Mouse (Mus musculus): ENCODE data around the gene Tmem50b.
"Not testable (repeated sequence)": the region's sequence is repeated elsewhere in the genome, so short reads cannot be mapped to it uniquely, and the experiment has no call there.

Tmem50b gene

DNA sequence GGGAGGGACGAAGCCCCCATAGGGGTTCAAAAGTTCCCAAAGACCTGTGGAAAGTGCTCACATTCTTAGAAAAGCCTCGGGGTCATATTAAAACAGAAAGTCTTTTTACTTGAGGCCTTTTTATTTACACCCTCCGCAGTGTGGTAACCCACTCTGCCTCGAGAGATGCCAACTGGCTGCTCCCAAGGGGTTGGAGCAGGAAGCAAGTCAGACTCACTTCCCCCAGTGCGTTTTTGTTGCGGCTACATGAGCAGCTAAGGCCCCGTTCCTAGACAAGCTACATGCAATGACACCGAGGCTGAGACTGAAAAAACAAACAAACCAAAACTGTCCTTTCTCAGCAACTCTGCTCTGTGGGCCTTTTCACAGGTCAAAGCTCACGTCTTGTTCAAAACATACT lies 59.1 kb downstream of the Tmem50b start:
- DNase-seq (ENCODE audit: low read depth), result no peak

DNA sequence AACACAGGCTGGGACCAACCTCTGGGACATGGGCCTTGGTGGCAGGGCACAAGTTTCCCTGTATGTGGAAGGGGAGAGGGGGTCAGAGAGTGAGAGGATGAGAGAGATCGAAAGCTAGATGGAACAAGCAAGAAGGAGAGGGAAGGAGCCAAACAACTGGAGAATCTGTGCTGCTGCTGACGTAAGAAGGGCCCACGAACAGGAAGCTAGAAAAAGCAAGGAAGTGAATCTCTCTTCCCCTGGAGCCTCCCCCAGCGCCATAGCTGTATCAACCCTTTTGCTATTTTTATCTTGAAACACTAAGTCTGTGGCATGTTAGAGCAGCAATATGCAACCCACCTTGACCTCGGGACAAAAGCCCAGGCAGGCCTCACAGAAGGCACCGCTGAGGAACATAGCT lies 59.5 kb downstream of the Tmem50b start:
- no peak for DNase-seq (ENCODE audit: low read depth)

DNA sequence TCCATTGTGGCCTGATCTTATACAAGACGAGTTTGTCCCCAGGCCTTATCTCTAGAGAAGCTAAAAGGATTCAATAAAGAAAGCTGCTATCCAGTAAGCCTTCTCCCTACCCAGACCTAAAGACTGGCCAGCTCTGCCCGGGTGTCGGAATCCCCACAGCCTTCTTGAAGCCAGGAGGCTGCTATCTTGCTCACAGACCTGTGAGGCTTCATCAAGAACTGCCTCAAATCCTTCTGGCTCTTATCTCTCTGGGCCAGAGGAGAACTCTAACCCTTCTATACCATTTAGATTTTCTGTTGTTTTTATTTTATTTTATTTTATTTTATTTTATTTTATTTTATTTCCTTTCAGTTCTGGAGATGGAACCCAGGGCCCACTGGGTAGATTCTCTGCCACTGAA lies 60.5 kb downstream of the Tmem50b start:
- DNase-seq (ENCODE audit: low read depth), result no peak

- no peak for DNase-seq (ENCODE audit: low read depth)
These were observed 61.2 kb downstream of the Tmem50b start for GRCm38 (mm10) chr16:91536372-91536771.

DNA sequence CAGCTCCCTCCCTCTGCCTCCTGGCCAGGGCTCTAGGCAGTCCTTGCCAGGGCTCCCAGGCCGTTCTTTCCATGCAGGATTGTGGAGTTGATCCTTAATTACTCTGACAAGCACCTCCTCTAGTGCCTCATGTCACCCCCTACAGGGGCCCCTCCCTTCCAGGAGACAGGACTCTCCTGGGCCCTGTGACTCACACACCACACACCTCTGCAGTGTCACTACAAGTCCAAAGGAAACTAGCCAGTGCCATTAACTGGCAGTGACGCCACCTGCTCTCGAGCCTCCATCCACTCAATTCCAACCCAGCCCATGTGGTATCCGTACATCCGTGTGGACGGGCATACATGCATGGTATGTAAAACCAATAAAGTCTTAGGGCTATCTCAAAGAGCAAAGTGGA lies 62.7 kb downstream of the Tmem50b start:
- no peak for DNase-seq (ENCODE audit: low read depth)

DNA sequence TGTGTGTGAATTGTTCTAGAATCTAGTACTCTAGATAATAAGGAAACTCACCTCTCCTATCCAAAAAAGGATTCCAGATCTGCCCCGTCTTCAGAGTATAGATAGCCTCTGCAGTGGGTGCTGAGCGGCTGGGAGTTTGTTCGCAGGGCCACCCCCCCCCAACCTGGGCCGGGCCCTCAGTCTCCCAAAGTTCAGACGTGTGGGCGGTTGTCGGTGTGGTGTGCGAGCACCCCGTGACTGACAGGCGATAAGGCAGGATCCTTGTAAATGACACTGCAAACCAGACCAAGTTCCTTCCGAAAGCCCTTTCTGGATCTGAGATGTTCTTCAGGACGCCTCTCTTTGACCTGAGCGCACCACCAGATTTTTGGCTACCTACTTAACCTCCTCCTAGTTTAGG lies 63.1 kb downstream of the Tmem50b start:
- peak; percentile 96 for DNase-seq (ENCODE audit: low read depth)

DNA sequence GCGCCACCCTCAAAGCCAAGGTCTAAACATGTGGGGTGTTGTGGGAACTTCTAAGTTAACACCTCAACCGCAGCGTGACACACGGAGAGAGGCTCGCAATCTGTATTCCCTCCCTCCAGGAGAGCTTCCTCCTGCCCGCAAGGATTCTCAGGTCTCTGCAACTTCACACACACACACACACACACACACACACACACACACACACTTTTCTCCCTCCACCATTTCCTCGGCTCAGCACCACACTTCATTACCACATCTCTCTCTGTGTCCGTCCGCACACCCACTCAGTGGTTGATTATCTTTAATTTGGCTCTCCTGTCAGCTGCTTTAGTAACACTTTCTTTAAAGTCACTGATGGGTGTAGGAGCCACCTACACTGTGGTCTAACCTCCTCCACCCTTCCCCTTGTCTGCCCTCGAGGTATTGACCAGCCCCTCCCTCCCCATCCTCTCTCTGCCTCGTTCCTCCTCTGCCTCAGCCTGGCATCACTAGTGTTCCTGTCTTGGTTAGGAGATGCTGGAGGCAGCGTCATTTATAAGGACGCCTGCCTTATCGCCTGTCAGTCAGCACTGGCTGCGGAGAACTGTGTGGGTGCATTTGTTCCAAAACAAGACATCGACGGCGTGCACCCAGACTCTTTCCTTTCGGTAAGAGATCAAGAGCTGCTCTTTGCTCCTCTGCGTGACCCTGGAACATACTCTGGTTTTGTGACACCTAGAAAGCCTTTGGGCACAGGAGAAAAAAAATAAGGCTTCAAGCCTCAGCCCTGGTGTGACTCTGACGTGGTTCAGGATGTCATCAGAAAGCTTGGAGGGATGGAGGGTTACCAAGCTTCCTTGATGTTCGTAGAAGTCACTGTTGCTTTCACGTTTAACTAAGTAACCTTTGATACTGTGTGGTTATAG lies 64.3 kb downstream of the Tmem50b start:
- no peak for DNase-seq (ENCODE audit: low read depth)

GRCm38 (mm10) chr16:91532429-91532828 lies 65.2 kb downstream of the Tmem50b start:
- DNase-seq (ENCODE audit: low read depth), result no peak

DNA sequence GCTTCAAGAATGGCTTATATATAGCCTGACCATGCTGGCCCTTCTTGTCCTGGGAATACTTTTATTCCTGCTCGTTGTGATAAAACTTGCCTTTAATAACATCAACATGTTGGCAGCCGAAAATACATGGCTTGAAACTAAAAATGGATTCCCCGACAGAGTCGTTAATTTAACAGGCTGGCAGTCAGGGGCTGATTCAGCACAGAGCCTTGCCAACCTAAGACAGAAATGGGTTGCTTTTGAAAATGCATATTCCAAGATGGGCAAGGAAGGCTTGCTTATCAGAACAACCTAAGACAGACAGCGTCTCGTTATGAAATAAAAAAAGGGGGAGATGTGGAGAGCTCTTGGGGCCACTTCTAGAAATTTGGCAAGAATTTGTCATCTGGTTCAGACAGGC lies 65.7 kb downstream of the Tmem50b start:
- DNase-seq (ENCODE audit: low read depth), result no peak

DNA sequence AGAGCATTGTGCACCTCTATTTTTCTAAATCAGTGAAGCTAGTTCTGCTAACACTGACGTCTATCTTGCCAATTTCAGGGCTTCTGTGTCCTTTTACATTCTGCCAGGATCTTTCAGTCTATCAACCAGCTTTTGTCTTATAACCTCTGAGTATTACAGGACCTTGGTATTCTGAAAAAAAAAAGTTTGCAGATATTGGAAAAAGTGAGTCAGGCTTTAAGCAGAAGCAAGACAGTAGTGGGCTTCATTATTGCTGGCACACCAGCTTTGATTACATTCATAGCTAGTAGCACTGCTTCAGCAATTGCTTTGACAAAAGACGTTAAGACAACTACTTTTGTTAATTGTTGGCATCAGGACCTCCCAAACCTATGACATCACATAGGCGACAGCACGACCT lies 66.8 kb downstream of the Tmem50b start:
- DNase-seq (ENCODE audit: low read depth), result not testable (repeated sequence)

DNA sequence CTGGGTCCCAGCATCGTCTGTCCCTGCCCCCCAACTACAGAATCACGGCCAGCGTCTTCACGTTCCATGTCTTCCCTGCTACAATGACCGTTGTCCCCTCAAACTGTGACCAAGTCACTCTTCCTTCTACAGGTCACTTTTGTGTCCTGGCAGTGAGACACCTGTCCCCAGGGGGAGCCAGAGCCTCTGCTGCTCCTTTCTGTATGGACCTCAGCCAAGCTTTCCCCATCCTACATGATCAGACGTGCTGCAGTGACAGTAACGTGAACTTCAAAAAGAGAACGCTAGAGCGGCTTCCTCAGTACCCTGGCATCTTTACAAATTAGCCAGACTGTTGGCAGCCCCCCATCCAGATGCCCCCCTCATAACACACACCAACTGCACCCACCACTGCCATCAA lies 69.0 kb downstream of the Tmem50b start:
- no peak for DNase-seq (ENCODE audit: low read depth)

DNA sequence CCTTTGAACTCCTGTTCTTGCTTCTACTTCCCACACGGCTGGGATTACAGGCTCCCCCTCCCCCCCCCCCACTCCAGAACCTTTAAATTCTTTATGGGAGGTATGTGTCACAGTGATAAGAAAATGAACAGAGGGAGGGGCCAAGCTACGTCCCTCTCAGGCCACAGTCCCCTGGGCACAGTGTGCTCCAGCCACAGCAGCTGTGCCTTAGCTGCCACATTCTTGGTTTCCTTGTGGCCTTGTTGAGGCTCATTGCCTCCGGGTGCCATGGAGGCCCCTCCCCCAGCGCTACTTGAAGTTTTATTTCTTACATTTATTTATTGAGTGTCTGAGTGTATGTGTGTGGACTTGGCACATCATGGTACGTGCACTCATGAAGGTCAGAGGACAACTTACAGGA lies 70.1 kb downstream of the Tmem50b start:
- DNase-seq (ENCODE audit: low read depth), result no peak

DNA sequence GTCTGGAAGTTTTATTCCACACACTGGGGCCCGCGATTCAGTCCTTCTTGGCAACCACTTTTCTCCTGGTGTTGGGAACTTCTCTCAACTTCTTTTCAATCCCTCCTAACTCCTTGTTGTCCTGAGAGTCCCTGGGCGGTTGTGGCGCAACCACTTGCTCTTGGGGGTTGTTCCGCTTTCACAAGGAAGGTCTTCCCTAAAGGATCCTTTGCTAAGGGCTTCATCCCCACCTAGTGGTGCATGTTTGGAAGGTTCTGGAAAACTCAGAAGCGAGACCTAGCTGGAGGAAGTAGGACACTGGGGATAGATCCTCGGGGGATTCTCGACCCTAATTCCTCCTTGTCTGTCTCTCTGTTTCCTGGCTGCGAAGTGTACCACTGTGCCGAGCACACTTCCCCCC lies 70.5 kb downstream of the Tmem50b start:
- no peak for DNase-seq (ENCODE audit: low read depth)

GRCm38 (mm10) chr16:91526274-91526673 lies 71.3 kb downstream of the Tmem50b start:
- no peak for DNase-seq (ENCODE audit: low read depth)
